Mouse (Mus musculus): ENCODE data around the gene Dennd4b. TPM values are rescaled to one million over a fixed set of nuclear protein-coding genes. Genes with fewer than 3 reads are reported as not detected.
A peak's percentile ranks its signal among the peaks of the same experiment; 100 is the strongest.

Dennd4b gene
- polyA plus RNA-seq, 1 experiment from 2014 or later, result 4.0 TPM

GRCm38 (mm10) chr3:90231507-90232333 lies 33.3 kb upstream of the Dennd4b start, which contains the start of gene Jtb:
Gene Jtb, plus strand, starts transcription at chr3:90231597.
- peak within 1 kb of the TSS; percentile 83 for H3K4me2 ChIP-seq
- peaks cover 5% of the 10 kb centered on the region; the same call in 1 of the 2 replicates for H3K4me1 ChIP-seq (ENCODE audit: control insufficient read depth, insufficient read depth, low read length)
- peak within 1 kb of the TSS; percentile 83 for H3K9ac ChIP-seq (ENCODE audit: low read length)
- no peaks in the 10 kb centered on the region for H3K27me3 ChIP-seq (ENCODE audit: control insufficient read depth, insufficient read depth, low read length)
- H3K27ac ChIP-seq (ENCODE audit: low read depth, low read length), result peak within 1 kb of the TSS; percentile 45
- under 1% methylated on average over 61 of the region's 61 CpGs for WGBS
- ATAC-seq (ENCODE audit: low FRiP score), result peak; percentile 97
- H3K9me3 ChIP-seq (ENCODE audit: control insufficient read depth, low read length), result no peaks in the 10 kb centered on the region
- DNase-seq (ENCODE audit: low spot score, missing footprints), result peak; percentile 98
- peaks cover 3% of the 10 kb centered on the region; the same call in 1 of the 2 replicates for H3K36me3 ChIP-seq (ENCODE audit: control insufficient read depth, insufficient read depth, low read length)
- peak within 1 kb of the TSS; percentile 83 for H3K4me3 ChIP-seq (ENCODE audit: low read depth, low read length)

DNA sequence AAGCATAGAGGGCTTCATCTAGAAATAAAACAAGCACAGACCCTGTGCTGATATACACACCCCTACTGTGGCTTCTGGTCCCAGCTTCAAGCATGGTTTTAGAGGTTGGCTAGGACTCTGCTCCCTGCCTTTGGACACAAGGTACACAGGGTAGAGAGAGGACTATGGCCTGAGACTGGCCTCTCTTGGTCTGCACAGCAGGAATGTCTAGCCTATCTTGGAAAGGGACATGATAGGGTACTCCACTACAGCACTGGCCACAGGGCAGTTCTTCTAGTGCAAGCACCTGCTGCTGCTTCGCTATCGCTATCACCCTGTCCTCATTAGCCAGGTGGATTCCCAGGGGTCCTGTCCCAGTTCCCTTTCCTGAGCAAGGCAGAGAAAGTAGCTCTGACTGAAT lies 23.7 kb upstream of the Dennd4b start:
- 92% methylated on average over 2 of the region's 2 CpGs for WGBS
- H3K4me2 ChIP-seq, result no peak overlapping the region
- no peaks in the 10 kb centered on the region for H3K36me3 ChIP-seq (ENCODE audit: control insufficient read depth, insufficient read depth, low read length)
- no peak overlapping the region for H3K27ac ChIP-seq (ENCODE audit: low read depth, low read length)
- H3K9ac ChIP-seq (ENCODE audit: low read length), result no peak overlapping the region
- no peaks in the 10 kb centered on the region for H3K27me3 ChIP-seq (ENCODE audit: control insufficient read depth, insufficient read depth, low read length)
- H3K4me1 ChIP-seq (ENCODE audit: control insufficient read depth, insufficient read depth, low read length), result peaks cover 6% of the 10 kb centered on the region
- no peak overlapping the region for H3K4me3 ChIP-seq (ENCODE audit: low read depth, low read length)
- H3K9me3 ChIP-seq (ENCODE audit: control insufficient read depth, low read length), result no peaks in the 10 kb centered on the region
- ATAC-seq (ENCODE audit: low FRiP score) (no peak), DNase-seq (ENCODE audit: low spot score, missing footprints) (peak; percentile 70)

DNA sequence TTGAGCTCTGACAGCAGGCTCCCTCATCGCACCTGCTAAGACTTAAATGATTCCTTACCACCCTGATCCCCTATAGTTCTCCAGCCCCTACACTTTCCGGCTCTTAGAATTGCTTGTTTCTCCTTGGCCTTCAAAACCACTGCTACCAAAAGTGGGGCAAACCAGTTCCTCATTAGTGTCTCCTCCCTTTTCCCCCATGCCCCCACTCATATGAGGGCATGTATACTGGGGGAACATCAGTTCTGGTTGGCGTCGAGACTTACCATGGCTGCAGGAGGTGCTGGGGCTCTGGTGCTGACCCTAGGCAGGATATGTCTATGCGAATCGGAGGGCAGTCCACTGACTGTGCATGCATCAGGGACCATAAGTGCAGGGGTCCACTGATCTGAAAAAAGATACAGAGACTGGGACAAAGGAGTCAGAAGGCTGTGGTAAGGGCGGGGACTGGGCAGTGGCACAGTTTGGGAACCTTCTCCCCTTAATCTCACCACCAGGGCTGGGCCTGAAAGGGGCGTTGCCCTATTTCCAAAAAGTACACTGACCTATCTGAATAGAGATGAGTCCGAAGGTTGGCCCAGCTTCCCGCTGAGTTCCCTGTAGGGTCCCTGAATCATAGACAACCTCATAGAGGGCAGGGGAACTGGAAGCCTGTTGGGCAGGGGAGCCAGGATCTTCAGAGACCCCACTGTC lies 23.2 kb upstream of the Dennd4b start:
- H3K36me3 ChIP-seq (ENCODE audit: control insufficient read depth, insufficient read depth, low read length), result no peaks in the 10 kb centered on the region
- H3K27ac ChIP-seq (ENCODE audit: low read depth, low read length), result no peak overlapping the region
- H3K27me3 ChIP-seq (ENCODE audit: control insufficient read depth, insufficient read depth, low read length), result no peaks in the 10 kb centered on the region
- 82% methylated on average over 10 of the region's 10 CpGs for WGBS
- no peak overlapping the region for H3K4me2 ChIP-seq
- no peak overlapping the region for H3K4me3 ChIP-seq (ENCODE audit: low read depth, low read length)
- DNase-seq (ENCODE audit: low spot score, missing footprints) (no peak), ATAC-seq (ENCODE audit: low FRiP score) (no peak)
- no peak overlapping the region for H3K9ac ChIP-seq (ENCODE audit: low read length)
- H3K9me3 ChIP-seq (ENCODE audit: control insufficient read depth, low read length), result no peaks in the 10 kb centered on the region
- H3K4me1 ChIP-seq (ENCODE audit: control insufficient read depth, insufficient read depth, low read length), result peaks cover 6% of the 10 kb centered on the region

DNA sequence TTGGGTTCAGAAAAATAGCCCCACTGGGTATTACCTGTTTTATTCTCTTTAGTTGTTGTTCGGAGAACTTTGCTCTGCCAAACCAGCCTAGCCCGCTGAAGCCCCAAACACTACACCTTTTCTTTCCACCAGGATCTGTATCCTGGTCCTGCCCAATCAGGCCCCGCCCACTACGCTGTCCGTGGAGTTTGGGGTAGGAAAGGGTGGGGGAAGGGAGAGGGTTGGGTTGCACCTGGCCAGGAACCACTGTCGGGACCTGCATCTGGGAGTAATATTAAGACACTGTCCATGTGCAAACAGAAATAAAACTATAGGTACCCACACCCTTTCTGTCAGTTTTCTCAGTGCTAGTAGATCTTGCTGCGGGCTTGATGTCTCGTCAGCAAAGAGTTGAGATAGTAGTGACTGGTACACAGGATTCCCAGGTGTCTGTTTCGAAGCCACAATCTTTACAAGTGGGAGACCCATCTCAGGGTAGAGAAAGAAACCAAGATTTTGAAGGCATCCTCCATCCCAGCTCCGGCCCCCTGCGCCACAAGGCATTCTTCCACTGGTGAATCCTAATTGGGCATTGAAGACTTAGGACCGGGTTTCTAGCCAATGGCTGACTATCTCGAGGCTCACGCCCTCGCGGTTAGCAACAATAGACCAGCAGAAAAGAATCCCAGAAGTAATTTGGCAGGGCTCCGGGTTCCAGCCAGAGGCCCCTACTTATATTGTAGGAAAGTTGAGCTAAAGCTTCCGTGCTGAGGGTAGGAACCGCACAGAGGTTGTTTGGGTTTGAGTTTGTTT lies 21.8 kb upstream of the Dennd4b start, which contains the start of gene Creb3l4:
Gene Creb3l4 (minus strand): TSS at position 529 of the 792 bp plus-strand sequence.
- peak within 1 kb of the TSS; percentile 55 for H3K4me2 ChIP-seq
- H3K36me3 ChIP-seq (ENCODE audit: control insufficient read depth, insufficient read depth, low read length), result no peaks in the 10 kb centered on the region
- H3K4me1 ChIP-seq (ENCODE audit: control insufficient read depth, insufficient read depth, low read length), result peaks cover 10% of the 10 kb centered on the region
- H3K27ac ChIP-seq (ENCODE audit: low read depth, low read length), result no peak within 1 kb of the TSS
- no peaks in the 10 kb centered on the region for H3K9me3 ChIP-seq (ENCODE audit: control insufficient read depth, low read length)
- WGBS, result under 1% methylated on average over 19 of the region's 19 CpGs
- no peaks in the 10 kb centered on the region for H3K27me3 ChIP-seq (ENCODE audit: control insufficient read depth, insufficient read depth, low read length)
- peak within 1 kb of the TSS; percentile 59 for H3K9ac ChIP-seq (ENCODE audit: low read length)
- peak; percentile 79 for ATAC-seq (ENCODE audit: low FRiP score)
- H3K4me3 ChIP-seq (ENCODE audit: low read depth, low read length), result peak within 1 kb of the TSS; percentile 25
- peak; percentile 96 for DNase-seq (ENCODE audit: low spot score, missing footprints)

DNA sequence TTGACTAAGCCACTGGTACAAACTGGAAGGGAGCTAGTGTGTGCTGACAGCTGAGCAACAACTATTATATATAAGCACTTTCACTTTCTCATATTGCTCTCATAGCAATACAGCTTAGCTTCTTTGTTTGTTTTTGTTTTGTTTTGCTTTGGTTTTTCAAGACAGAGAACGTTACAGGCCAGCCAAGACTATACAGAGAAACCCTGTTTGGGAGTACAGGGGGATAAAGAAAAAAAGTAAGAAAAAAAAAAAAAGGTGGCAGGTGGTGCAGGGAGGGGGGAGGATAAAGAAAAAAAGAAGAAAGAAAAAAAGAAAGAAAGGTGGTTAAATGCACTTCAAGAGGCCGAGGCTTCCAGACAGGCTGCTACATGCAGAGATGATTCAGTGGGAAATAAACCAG lies 19.6 kb upstream of the Dennd4b start:
- no peaks in the 10 kb centered on the region for H3K36me3 ChIP-seq (ENCODE audit: control insufficient read depth, insufficient read depth, low read length)
- WGBS, result 86% methylated on average over 2 of the region's 2 CpGs
- no peaks in the 10 kb centered on the region for H3K27me3 ChIP-seq (ENCODE audit: control insufficient read depth, insufficient read depth, low read length)
- no peak overlapping the region for H3K4me3 ChIP-seq (ENCODE audit: low read depth, low read length)
- H3K27ac ChIP-seq (ENCODE audit: low read depth, low read length), result no peak overlapping the region
- no peak for ATAC-seq (ENCODE audit: low FRiP score)
- no peaks in the 10 kb centered on the region for H3K9me3 ChIP-seq (ENCODE audit: control insufficient read depth, low read length)
- DNase-seq (ENCODE audit: low spot score, missing footprints), result peak; percentile 17
- no peak overlapping the region for H3K9ac ChIP-seq (ENCODE audit: low read length)
- peaks cover 17% of the 10 kb centered on the region for H3K4me1 ChIP-seq (ENCODE audit: control insufficient read depth, insufficient read depth, low read length)
- H3K4me2 ChIP-seq, result no peak overlapping the region

DNA sequence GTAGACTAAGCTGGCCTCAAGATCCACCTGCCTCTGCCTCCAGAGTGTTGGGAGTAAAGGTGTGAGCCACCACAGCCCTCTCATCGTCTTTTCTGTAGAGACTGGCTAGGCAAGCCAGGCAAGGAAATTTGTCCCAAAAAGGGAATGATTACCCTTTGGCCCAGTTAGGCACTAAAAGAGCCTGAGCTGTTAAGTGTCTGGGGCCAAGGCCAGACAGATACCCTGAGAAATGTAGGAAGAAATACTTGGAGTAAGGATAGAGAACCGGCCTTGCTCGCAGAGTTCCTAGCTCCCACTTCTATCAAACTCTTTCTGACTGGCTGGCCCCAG lies 17.4 kb upstream of the Dennd4b start:
- Histone ChIP-seq H3K4me3 (ENCODE audit: low read depth, low read length) (peak overlapping the region; percentile 56), H3K4me2 (peak overlapping the region; percentile 91), H3K4me1 (ENCODE audit: control insufficient read depth, insufficient read depth, low read length) (peaks cover 17% of the 10 kb centered on the region), H3K9ac (ENCODE audit: low read length) (peak overlapping the region; percentile 71), H3K27ac (ENCODE audit: low read depth, low read length) (peak overlapping the region; percentile 85), H3K36me3 (ENCODE audit: control insufficient read depth, insufficient read depth, low read length) (peaks cover 8% of the 10 kb centered on the region), H3K9me3 (ENCODE audit: control insufficient read depth, low read length) (no peaks in the 10 kb centered on the region), H3K27me3 (ENCODE audit: control insufficient read depth, insufficient read depth, low read length) (no peaks in the 10 kb centered on the region)
- no peak for DNase-seq (ENCODE audit: low spot score, missing footprints)
- WGBS, result 0% methylated on average over 3 of the region's 3 CpGs
- ATAC-seq (ENCODE audit: low FRiP score), result peak; percentile 15; the same call in 1 of the 2 replicates

DNA sequence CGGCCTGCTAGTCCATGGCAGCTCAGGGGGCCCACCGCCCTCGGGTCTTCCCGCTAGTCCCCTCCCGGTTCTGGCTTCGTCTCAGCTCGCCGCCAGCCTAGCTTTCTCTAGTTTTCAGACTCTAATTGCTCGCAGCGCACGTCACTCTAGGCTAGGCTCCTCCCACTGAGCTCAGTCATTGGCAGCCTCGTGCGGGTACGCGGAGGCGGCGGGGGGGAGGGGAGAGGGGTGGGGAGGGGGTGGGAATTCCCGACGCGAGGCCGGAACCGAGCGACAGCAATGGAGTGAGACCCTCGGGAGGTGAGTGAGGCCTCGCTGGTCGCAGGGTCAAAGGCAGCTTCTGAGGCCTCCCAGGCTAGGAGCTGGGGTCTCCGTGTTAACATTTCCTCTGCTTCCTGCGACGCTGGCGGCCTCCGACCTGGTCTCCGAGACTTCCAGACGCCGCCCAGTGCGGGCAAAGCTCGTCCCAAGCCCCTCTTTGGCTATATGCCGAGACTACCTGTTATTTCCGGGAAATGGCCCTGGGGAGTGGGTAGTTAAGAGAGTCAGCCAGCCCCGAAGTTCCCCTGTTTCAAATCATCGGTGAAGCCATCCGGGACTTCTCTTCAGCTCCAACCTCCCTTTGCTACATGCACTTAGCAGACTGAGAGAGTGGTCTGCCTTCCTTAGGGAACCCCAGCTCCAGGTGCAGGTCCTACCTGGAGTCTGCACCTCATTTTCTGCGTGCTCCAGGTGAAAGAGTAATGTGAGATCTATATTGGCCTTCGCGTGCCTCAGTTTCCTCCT lies 16.8 kb upstream of the Dennd4b start, which contains the start of gene Slc39a1:
Gene Slc39a1 (plus strand): TSS at position 213 of the 786 bp plus-strand sequence.
- Histone ChIP-seq H3K9me3 (ENCODE audit: control insufficient read depth, low read length) (no peaks in the 10 kb centered on the region), H3K27ac (ENCODE audit: low read depth, low read length) (peak within 1 kb of the TSS; percentile 85), H3K4me2 (peak within 1 kb of the TSS; percentile 91), H3K9ac (ENCODE audit: low read length) (peak within 1 kb of the TSS; percentile 71), H3K36me3 (ENCODE audit: control insufficient read depth, insufficient read depth, low read length) (peaks cover 8% of the 10 kb centered on the region), H3K4me1 (ENCODE audit: control insufficient read depth, insufficient read depth, low read length) (peaks cover 13% of the 10 kb centered on the region), H3K4me3 (ENCODE audit: low read depth, low read length) (peak within 1 kb of the TSS; percentile 56), H3K27me3 (ENCODE audit: control insufficient read depth, insufficient read depth, low read length) (no peaks in the 10 kb centered on the region)
- DNase-seq (ENCODE audit: low spot score, missing footprints) (peak; percentile 97), ATAC-seq (ENCODE audit: low FRiP score) (peak; percentile 97)
- WGBS, result under 1% methylated on average over 43 of the region's 44 CpGs

DNA sequence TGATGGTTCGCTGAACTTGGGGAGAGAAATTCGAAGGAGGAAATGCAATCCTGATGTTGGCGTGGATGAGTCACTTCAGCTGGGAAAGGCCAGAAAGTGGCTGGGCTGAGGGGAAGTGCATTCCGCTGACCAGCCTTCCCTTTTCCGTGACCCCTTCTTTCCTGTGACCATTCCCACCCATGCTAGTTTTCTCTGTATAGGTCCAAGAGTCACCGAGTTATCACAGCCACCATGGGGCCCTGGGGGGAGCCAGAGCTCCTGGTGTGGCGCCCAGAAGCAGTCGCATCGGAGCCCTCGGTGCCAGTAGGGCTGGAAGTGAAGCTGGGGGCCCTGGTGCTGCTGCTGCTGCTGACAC lies 16.3 kb upstream of the Dennd4b start:
- no peak for ATAC-seq (ENCODE audit: low FRiP score)
- 9% methylated on average over 10 of the region's 10 CpGs for WGBS
- Histone ChIP-seq H3K4me2 (peak overlapping the region; percentile 91), H3K36me3 (ENCODE audit: control insufficient read depth, insufficient read depth, low read length) (peaks cover 8% of the 10 kb centered on the region), H3K4me1 (ENCODE audit: control insufficient read depth, insufficient read depth, low read length) (peaks cover 11% of the 10 kb centered on the region), H3K9me3 (ENCODE audit: control insufficient read depth, low read length) (no peaks in the 10 kb centered on the region), H3K9ac (ENCODE audit: low read length) (peak overlapping the region; percentile 71), H3K27me3 (ENCODE audit: control insufficient read depth, insufficient read depth, low read length) (no peaks in the 10 kb centered on the region), H3K4me3 (ENCODE audit: low read depth, low read length) (peak overlapping the region; percentile 56), H3K27ac (ENCODE audit: low read depth, low read length) (no peak overlapping the region; the same call in 1 of the 2 replicates)
- DNase-seq (ENCODE audit: low spot score, missing footprints), result no peak

Data from midbrain, embryonic 11.5 days (tissue).